Mouse (Mus musculus) liver, adult 2 months (tissue): Measurements from ENCODE around the gene Gm7534. TPM values are rescaled to one million over a fixed set of nuclear protein-coding genes. Genes with fewer than 3 reads are reported as not detected.

Source experiments
- DNase-seq: peaks from one replicate; pipeline ENCODE4 v3.0.0-alpha.2; 2011; ENCODE audit warnings: low read depth, low spot score; ENCODE audit errors: extremely low read depth
- H3K27ac ChIP-seq: fragments of 200-500 bp; replicated peaks from 2 replicates; pipeline ENCODE4 v1.5.1; 2012; ENCODE audit warnings: low read depth, mild to moderate bottlenecking, control low read depth, inconsistent platforms, low read length; ENCODE audit not compliant: insufficient read depth
- H3K27me3 ChIP-seq: fragments of 200-500 bp; 2 replicates; pipeline ENCODE4 v1.6.1; 2012; ENCODE audit warnings: mild to moderate bottlenecking, moderate library complexity, low read length, inconsistent platforms; ENCODE audit not compliant: control insufficient read depth, insufficient read depth
- H3K36me3 ChIP-seq: fragments of 200-500 bp; 2 replicates; pipeline ENCODE4 v1.6.1; 2012; ENCODE audit warnings: low read length, inconsistent platforms; ENCODE audit not compliant: control insufficient read depth, insufficient read depth
- H3K4me1 ChIP-seq: fragments of 200-500 bp; 2 replicates; pipeline ENCODE4 v1.6.1; 2011; ENCODE audit warnings: low read length; ENCODE audit not compliant: control insufficient read depth, insufficient read depth
- H3K4me3 ChIP-seq: fragments of 200-500 bp; 2 replicates; pipeline ENCODE4 v1.5.1; 2011; ENCODE audit warnings: low read depth, mild to moderate bottlenecking, control low read depth, low read length, moderate library complexity; ENCODE audit not compliant: insufficient read depth
- H3K79me2 ChIP-seq: fragments of 200-500 bp; 2 replicates; pipeline ENCODE4 v1.6.1; 2012; ENCODE audit warnings: inconsistent platforms, mild to moderate bottlenecking, low read length, moderate library complexity; ENCODE audit not compliant: control insufficient read depth, insufficient read depth
- H3K9ac ChIP-seq: fragments of 200-500 bp; 2 replicates; pipeline ENCODE4 v1.6.1; 2012; ENCODE audit warnings: low read depth, mild to moderate bottlenecking, control low read depth, inconsistent platforms, low read length
- CTCF ChIP-seq: fragments of 200-500 bp; IDR thresholded peaks from 2 replicates; pipeline ENCODE4 v1.5.1; 2011; ENCODE audit warnings: low read depth, low read length, control low read depth
- POLR2A ChIP-seq: fragments of 200-500 bp; IDR thresholded peaks from 2 replicates; pipeline ENCODE4 v1.6.1; 2011; ENCODE audit warnings: low read length, control low read depth; ENCODE audit not compliant: insufficient read depth; ENCODE audit errors: extremely low read depth
- WGBS: fragments of 180-500 bp; shearing (Covaris S2); methylation state at CpG from one replicate; pipeline ENCODE4 v1.1.7; 2018; 5-methylcytosine and 5-hydroxymethylcytosine counted together
- polyA plus RNA-seq: library from polyadenylated mRNA; depleted of rRNA; stranded (reverse); fragments of >200 nt; gene quantifications from 2 replicates; pipeline ENCODE4 v1.2.3, GENCODE M21; 2012
- total RNA-seq: library from RNA; depleted of rRNA; stranded (reverse); fragments of >200 nt; gene quantifications from 2 replicates; pipeline ENCODE4 v1.2.3, GENCODE M21; 2014

Gm7534 gene
- total and polyA plus RNA-seq, 2 experiments, result not detected

DNA sequence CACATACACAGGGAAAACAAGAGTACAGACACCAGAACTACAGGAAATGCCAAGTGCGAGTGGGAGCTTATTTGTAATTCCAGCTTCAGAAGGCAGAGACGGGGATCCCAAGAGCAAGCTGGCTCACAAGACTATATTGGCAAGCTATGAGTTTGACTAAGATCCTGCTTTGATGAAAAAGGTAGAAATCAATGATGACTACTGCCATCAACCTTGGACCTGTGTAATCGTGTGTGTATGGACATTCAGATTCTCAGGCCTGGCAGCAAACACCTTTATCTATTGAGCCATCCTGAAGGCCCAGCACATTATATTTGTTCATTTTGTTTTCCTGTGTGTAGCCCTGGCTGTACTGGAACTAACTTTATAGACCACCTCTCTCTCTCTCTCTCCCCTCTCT lies 19.1 kb downstream of the Gm7534 start:
- H3K79me2 ChIP-seq, result peaks cover 36% of the 10 kb centered on the region
- WGBS, result 9% methylated on average over 3 of the region's 3 CpGs
- H3K4me3 ChIP-seq, result no peak overlapping the region
- H3K27me3 ChIP-seq, result no peaks in the 10 kb centered on the region
- no peak overlapping the region for H3K9ac ChIP-seq
- DNase-seq, result peak; percentile 97
- H3K36me3 ChIP-seq, result no peaks in the 10 kb centered on the region
- peak overlapping the region; percentile 38; the same call in 1 of the 2 replicates for H3K27ac ChIP-seq
- TF ChIP-seq POLR2A (no peak), CTCF (no peak)
- peaks cover 13% of the 10 kb centered on the region for H3K4me1 ChIP-seq

DNA sequence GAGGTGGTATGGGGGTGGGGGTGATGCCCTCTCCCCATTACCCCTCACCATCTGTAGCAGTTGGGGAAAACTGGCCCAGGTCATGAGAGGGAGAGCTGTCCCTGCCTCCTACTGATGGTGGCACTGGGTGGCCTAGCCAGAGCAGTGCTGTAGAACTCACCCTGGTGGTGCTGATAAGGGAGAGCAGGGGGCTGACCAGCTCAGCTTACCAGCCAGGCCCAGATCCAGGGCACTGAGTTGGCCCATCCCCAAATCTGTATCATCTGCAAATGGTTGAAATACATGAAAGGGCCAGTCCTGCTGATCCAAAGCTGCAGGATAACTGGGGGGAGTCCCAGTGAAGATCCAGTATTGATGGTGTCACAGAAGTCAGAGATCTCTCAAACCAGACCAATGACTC lies 21.0 kb downstream of the Gm7534 start:
- no peak overlapping the region for H3K4me3 ChIP-seq
- H3K27me3 ChIP-seq, result no peaks in the 10 kb centered on the region
- TF ChIP-seq CTCF (no peak), POLR2A (no peak)
- no peak for DNase-seq
- H3K79me2 ChIP-seq, result peaks cover 41% of the 10 kb centered on the region
- H3K4me1 ChIP-seq, result peaks cover 13% of the 10 kb centered on the region
- no peak overlapping the region for H3K27ac ChIP-seq
- no peak overlapping the region for H3K9ac ChIP-seq
- H3K36me3 ChIP-seq, result no peaks in the 10 kb centered on the region

DNA sequence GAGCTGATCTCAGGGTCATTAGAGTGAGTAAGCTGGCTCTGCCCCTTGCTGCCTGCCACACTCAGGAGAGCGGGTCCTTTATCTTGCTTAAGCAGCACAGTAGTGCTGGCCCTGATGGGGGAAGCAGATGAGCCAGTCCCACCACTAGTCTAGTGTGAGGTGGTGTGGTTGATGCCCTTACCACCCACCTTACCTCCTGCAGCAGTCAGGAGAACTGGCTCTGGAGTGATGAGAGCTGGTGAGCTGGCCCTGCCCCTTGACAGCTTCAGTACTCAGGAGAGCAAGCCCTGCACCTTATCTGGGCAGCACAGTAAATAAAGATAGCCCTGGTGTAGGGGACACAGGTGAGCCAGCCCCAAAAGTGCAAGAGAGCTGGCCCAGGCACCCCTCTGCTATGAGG lies 21.7 kb downstream of the Gm7534 start:
- Histone ChIP-seq H3K4me1 (peaks cover 12% of the 10 kb centered on the region), H3K4me3 (no peak overlapping the region), H3K79me2 (peaks cover 39% of the 10 kb centered on the region), H3K9ac (no peak overlapping the region), H3K27ac (no peak overlapping the region), H3K27me3 (no peaks in the 10 kb centered on the region), H3K36me3 (no peaks in the 10 kb centered on the region)
- no peak for DNase-seq
- TF ChIP-seq CTCF (no peak), POLR2A (no peak)
- whole genome bisulfite sequencing, result 83% methylated on average over 1 of the region's 1 CpGs

DNA sequence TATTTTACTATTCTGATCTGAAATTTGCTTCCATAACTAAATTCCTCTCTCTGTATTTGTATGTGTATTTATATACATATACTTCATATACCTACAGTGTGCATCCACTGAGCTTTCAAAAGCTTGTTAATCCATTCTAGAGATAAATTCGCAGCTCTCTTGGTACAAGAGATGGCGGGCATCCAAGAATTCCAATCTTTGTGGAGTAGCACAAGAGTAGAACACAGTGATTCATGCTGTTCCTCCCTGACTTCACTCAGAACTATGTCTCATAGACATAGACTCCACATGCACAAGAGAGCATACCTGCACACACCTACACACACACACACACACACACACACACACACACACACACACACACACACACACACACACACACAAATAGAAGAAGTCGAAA lies 30.4 kb downstream of the Gm7534 start:
- Histone ChIP-seq H3K4me1 (no peaks in the 10 kb centered on the region), H3K4me3 (no peak overlapping the region), H3K27ac (no peak overlapping the region), H3K36me3 (peaks cover 6% of the 10 kb centered on the region; the same call in 1 of the 2 replicates), H3K79me2 (peaks cover 13% of the 10 kb centered on the region; the same call in 1 of the 2 replicates), H3K27me3 (no peaks in the 10 kb centered on the region), H3K9ac (no peak overlapping the region)
- WGBS, result 60% methylated on average over 3 of the region's 3 CpGs
- TF ChIP-seq POLR2A (no peak), CTCF (no peak)
- no peak for DNase-seq

DNA sequence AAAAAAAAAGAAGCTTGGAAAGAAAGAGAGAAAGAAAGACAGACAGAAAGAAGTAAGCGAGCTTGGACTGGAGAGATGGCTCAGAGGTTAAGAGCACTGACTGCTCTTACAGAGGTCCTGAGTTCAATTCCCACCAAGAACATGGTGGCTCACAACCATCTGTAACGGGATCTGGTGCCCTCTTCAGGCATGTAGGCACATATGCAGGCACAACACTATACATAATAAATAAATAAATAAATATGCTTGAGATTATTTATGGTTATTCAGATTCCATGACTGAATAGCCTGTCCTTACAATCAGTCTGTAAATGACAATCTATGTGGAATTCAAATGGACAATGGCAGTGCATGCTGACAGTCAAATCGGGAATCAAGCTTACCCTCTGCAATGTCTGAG lies 35.9 kb downstream of the Gm7534 start:
- Histone ChIP-seq H3K27ac (no peak overlapping the region), H3K36me3 (peaks cover 22% of the 10 kb centered on the region), H3K27me3 (no peaks in the 10 kb centered on the region), H3K9ac (no peak overlapping the region), H3K4me3 (no peak overlapping the region), H3K79me2 (peaks cover 4% of the 10 kb centered on the region; the same call in 1 of the 2 replicates), H3K4me1 (peaks cover 2% of the 10 kb centered on the region; the same call in 1 of the 2 replicates)
- TF ChIP-seq POLR2A (no peak), CTCF (peak; percentile 14; the same call in 1 of the 2 replicates)
- WGBS, result 90% methylated on average over 3 of the region's 3 CpGs
- DNase-seq, result no peak

DNA sequence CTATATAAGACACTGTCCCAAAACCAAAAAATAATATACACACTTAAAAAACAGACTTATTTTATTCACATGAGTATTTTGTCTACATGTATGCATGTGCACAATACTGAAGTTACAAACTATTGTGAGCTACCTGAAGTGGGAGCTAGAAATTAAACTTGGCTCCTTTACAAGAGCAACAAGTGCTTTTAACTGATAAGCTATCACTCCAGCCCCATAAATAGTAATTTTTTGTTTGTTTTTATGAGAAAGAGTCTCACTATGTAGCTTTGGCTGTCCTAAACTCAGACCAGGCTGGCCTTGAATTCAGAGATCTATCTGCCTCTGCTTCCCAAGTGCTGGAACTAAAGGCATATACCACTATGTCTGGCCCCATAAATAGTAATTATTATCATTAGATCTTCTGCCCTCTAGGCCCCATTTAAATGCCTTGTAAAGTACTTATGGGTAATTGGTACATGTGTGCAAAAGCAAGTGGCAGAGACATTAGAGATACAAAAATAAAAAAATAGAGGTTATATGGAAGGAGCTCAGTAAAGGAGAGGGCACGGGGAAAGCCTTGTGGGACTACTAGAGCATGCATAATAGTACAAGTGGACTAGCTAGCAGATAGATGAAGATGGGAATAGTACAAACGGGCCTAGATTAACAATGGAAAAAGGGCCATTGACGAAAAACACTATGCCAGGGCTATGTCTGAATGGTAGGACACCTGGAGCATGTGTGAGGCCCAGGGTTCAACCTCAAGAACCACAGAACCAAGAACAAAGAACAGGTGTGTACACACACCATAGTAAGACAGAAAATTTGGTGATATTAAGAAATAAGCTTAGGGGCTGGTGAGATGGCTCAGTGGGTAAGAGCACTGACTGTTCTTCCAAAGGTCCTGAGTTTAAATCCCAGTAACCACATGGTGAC lies 37.0 kb downstream of the Gm7534 start:
- H3K27me3 ChIP-seq, result no peaks in the 10 kb centered on the region
- WGBS, result 53% methylated on average over 3 of the region's 3 CpGs
- H3K9ac ChIP-seq, result no peak overlapping the region
- peaks cover 4% of the 10 kb centered on the region; the same call in 1 of the 2 replicates for H3K79me2 ChIP-seq
- H3K36me3 ChIP-seq, result peaks cover 17% of the 10 kb centered on the region
- peak; percentile 76 for DNase-seq
- H3K27ac ChIP-seq, result no peak overlapping the region
- H3K4me1 ChIP-seq, result peaks cover 2% of the 10 kb centered on the region; the same call in 1 of the 2 replicates
- TF ChIP-seq CTCF (no peak), POLR2A (no peak)
- H3K4me3 ChIP-seq, result no peak overlapping the region
